Mouse (Mus musculus) liver, embryonic 12.5 days (tissue): Measurements from ENCODE around the gene Crabp2. TPM values are rescaled to one million over a fixed set of nuclear protein-coding genes. Genes with fewer than 3 reads are reported as not detected.

Source experiments
- ATAC-seq: fragments of 200-750 bp; cut with Nextera tagmentation; 2 replicates; pipeline ENCODE4 v1.8.0; 2017; ENCODE audit warnings: moderate number of reproducible peaks, mild to moderate bottlenecking, moderate library complexity
- H3K27ac ChIP-seq: fragments of 300-500 bp; sonication (generic); 2 replicates; pipeline ENCODE4 v1.5.1; 2016; ENCODE audit warnings: mild to moderate bottlenecking
- H3K27me3 ChIP-seq: fragments of 300-500 bp; sonication (generic); replicated peaks from 2 replicates; pipeline ENCODE4 v1.6.1; 2016; ENCODE audit warnings: mild to moderate bottlenecking, moderate library complexity
- H3K36me3 ChIP-seq: fragments of 300-500 bp; sonication (generic); 2 replicates; pipeline ENCODE4 v1.6.1; 2016; ENCODE audit warnings: mild to moderate bottlenecking, moderate library complexity
- H3K4me1 ChIP-seq: fragments of 300-500 bp; sonication (generic); 2 replicates; pipeline ENCODE4 v1.6.1; 2016
- H3K4me2 ChIP-seq: fragments of 300-500 bp; sonication (generic); 2 replicates; pipeline ENCODE4 v1.6.1; 2016; ENCODE audit warnings: mild to moderate bottlenecking, moderate library complexity
- H3K4me3 ChIP-seq: fragments of 300-500 bp; sonication (generic); 2 replicates; pipeline ENCODE4 v1.5.1; 2016; ENCODE audit warnings: mild to moderate bottlenecking, moderate library complexity
- H3K9ac ChIP-seq: fragments of 300-500 bp; sonication (generic); 2 replicates; pipeline ENCODE4 v1.6.1; 2016; ENCODE audit warnings: mild to moderate bottlenecking, moderate library complexity
- H3K9me3 ChIP-seq: fragments of 300-500 bp; sonication (generic); replicated peaks from 2 replicates; pipeline ENCODE4 v1.6.1; 2016; ENCODE audit warnings: mild to moderate bottlenecking, moderate library complexity
- WGBS: fragments of 180-500 bp; shearing (Covaris S2); methylation state at CpG from one replicate; pipeline ENCODE4 v1.1.7; 2016; ENCODE audit not compliant: insufficient replicate concordance; 5-methylcytosine and 5-hydroxymethylcytosine counted together
- polyA plus RNA-seq: library from polyadenylated mRNA; unstranded; fragments of >200 nt; fragmentation: Nextera tagmentation; extraction: Ambion mirVana; gene quantifications from 2 replicates; pipeline ENCODE4 v1.2.1, GENCODE M21; 2016

Crabp2 gene
- polyA plus RNA-seq, 1 experiment from 2014 or later = 3.9 TPM

- peaks cover 48% of the 10 kb centered on the region for H3K4me1 ChIP-seq
- H3K4me2 ChIP-seq = peak overlapping the region; percentile 30
- ATAC-seq = peak; percentile 8; the same call in 1 of the 2 replicates
- no peaks in the 10 kb centered on the region for H3K9me3 ChIP-seq
- H3K9ac ChIP-seq = no peak overlapping the region
- no peaks in the 10 kb centered on the region for H3K36me3 ChIP-seq
- WGBS = 35% methylated on average over 12 of the region's 12 CpGs
- H3K27me3 ChIP-seq = peaks cover 67% of the 10 kb centered on the region
- H3K27ac ChIP-seq = peak overlapping the region; percentile 79
- no peak overlapping the region for H3K4me3 ChIP-seq
Observed at GRCm38 (mm10) chr3:87981894-87982835, 33.7 kb downstream of the Crabp2 start.

DNA sequence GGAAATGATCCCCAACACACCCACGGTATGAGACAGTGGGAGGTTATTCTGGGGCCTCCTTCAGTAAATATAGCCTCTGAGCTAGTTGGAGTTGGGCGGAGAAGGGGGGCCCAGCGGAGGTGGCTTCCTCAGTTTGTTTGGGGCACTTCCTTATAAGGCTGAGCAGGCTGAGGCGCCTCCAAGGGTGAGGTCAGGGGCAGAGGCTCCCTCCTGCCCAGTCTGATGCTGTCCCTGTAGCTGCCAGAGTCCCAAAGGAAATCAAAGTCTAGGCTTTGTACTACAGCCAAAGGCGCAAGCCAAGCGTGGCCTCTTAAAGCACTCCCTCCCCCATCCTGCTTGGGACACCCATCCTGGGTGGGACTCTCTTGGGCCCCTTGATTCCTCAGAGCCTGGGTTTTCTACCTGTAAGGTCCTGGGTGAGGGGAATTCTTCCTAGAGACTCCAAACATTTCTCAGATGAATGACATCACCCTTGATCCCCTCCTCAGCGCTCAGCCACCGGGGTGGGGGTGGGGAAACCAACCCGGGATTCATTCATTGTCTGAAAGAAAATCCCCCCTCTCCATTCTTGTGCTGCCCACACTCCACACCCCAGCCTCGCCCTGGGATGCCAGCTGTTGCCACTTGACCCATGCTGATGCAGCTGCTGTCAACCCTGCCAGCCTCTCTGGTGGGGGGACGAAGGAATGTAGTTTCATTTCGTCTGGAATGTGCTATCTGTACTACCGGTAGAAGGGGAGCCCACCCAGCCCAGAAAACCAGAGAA lies 34.6 kb downstream of the Crabp2 start:
- peak overlapping the region; percentile 31; the same call in 1 of the 2 replicates for H3K9ac ChIP-seq
- no peak overlapping the region for H3K4me3 ChIP-seq
- peak overlapping the region; percentile 50 for H3K4me2 ChIP-seq
- ATAC-seq = peak; percentile 40
- peak overlapping the region; percentile 79 for H3K27ac ChIP-seq
- no peaks in the 10 kb centered on the region for H3K9me3 ChIP-seq
- peaks cover 63% of the 10 kb centered on the region for H3K27me3 ChIP-seq
- H3K36me3 ChIP-seq = no peaks in the 10 kb centered on the region
- WGBS = 9% methylated on average over 13 of the region's 13 CpGs
- peaks cover 57% of the 10 kb centered on the region for H3K4me1 ChIP-seq

DNA sequence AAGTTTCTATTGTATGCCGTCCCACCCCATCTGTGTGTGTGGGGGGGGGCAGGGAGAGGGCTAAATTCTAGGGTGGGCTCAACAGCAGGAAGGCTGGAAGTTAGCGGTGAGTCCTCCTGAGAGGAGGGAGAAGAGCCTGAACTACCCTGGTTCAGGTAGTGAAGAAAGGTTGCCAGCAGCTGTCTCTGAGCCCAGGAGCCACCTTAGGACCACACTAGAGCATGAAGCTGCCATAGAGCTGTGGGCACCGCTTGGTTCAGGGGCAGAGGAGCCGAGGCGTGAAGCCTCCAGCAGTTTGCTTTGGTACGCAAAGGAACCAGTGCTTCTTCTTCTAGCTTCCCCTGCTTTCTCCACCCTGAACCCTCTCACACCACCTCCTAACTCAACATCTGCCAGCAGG lies 35.2 kb downstream of the Crabp2 start:
- Histone ChIP-seq H3K36me3 (no peaks in the 10 kb centered on the region), H3K9me3 (no peaks in the 10 kb centered on the region), H3K27me3 (peaks cover 63% of the 10 kb centered on the region), H3K4me1 (peaks cover 62% of the 10 kb centered on the region), H3K9ac (peak overlapping the region; percentile 31; the same call in 1 of the 2 replicates), H3K4me3 (no peak overlapping the region), H3K27ac (peak overlapping the region; percentile 79), H3K4me2 (peak overlapping the region; percentile 50)
- ATAC-seq = no peak
- WGBS = 66% methylated on average over 6 of the region's 6 CpGs

DNA sequence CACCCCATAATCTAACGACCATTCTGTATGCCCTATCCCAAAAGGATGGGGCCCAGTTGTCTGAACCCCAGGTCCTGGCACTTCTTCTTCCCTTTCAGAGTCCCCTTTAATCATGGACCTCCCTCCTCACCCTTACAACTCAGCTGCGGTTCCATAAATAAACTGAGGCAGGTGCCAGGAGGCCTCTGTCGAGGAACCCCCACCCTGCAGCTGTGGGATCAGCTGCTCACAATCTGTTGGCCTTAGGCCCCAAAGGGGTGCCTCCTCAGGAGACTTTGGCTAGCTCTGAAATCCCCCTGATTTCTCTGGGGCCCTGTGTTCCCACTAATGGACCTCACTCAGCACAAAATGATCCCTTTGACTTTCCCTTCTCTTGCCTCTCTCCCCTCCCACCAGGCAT lies 35.6 kb downstream of the Crabp2 start:
- Histone ChIP-seq H3K36me3 (no peaks in the 10 kb centered on the region), H3K4me1 (peaks cover 64% of the 10 kb centered on the region), H3K9ac (no peak overlapping the region), H3K27ac (peak overlapping the region; percentile 79; the same call in 1 of the 2 replicates), H3K4me2 (no peak overlapping the region), H3K4me3 (no peak overlapping the region), H3K9me3 (no peaks in the 10 kb centered on the region), H3K27me3 (peaks cover 63% of the 10 kb centered on the region)
- 61% methylated on average over 3 of the region's 3 CpGs for WGBS
- ATAC-seq = no peak

DNA sequence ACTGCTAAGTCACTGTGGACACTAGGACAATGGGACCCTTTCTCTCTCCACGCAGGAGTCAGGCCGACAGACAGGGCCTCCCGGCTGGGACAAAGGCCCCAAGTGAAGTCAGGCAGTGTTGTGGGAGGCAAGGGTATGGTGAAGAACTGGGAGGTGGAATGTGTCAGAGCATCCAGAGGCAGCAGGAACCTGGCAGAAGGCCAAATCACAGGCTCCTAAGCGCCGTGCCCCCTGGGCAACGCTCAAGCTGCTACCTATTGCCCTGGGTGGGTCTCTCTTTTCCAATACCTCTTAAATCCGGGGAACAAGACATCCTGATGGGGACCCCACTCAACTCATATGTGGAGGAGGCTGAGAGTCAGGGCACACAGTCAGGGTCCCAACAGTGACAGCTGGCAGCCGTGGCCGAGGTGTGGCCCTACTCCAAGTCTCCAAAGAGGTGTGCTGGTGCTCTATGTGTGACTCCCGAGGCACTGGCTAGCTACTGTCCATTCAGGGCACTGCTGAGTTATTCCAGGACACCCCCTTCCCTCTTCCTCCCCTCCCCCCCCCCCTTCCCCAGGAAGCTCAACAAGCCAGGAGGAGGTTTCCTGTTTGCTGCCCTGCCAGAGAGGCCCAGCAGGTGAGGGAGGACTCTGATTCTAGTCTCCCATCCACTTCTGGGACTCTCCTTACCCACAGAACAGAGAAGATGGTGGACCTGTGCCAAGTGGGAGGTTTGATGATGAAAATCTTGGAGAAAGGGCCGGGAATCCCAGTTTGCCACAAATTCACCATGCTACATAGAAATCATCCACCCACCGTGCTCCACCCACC lies 37.2 kb downstream of the Crabp2 start:
- H3K9me3 ChIP-seq = no peaks in the 10 kb centered on the region
- H3K36me3 ChIP-seq = no peaks in the 10 kb centered on the region
- WGBS = 58% methylated on average over 12 of the region's 12 CpGs
- no peak overlapping the region for H3K4me2 ChIP-seq
- H3K4me3 ChIP-seq = no peak overlapping the region
- H3K9ac ChIP-seq = no peak overlapping the region
- H3K27me3 ChIP-seq = peaks cover 73% of the 10 kb centered on the region
- H3K4me1 ChIP-seq = peaks cover 64% of the 10 kb centered on the region
- no peak for ATAC-seq
- no peak overlapping the region for H3K27ac ChIP-seq

GRCm38 (mm10) chr3:87986868-87987267 lies 38.4 kb downstream of the Crabp2 start:
- Histone ChIP-seq H3K4me1 (peaks cover 63% of the 10 kb centered on the region), H3K27ac (0 out of 2 replicates have a peak overlapping the region, but pooled peaks have one; percentile 14), H3K4me2 (peak overlapping the region; percentile 79), H3K27me3 (peaks cover 74% of the 10 kb centered on the region), H3K9me3 (no peaks in the 10 kb centered on the region), H3K36me3 (no peaks in the 10 kb centered on the region), H3K9ac (peak overlapping the region; percentile 31; the same call in 1 of the 2 replicates), H3K4me3 (peak overlapping the region; percentile 49)
- ATAC-seq = peak; percentile 71
- under 1% methylated on average over 17 of the region's 17 CpGs for WGBS

- peak overlapping the region; percentile 49 for H3K4me3 ChIP-seq
- peak; percentile 64 for ATAC-seq
- no peaks in the 10 kb centered on the region for H3K9me3 ChIP-seq
- peaks cover 55% of the 10 kb centered on the region for H3K4me1 ChIP-seq
- peak overlapping the region; percentile 79 for H3K4me2 ChIP-seq
- peaks cover 77% of the 10 kb centered on the region for H3K27me3 ChIP-seq
- H3K36me3 ChIP-seq = no peaks in the 10 kb centered on the region
- 1% methylated on average over 15 of the region's 15 CpGs for WGBS
- H3K27ac ChIP-seq = peak overlapping the region; percentile 20; the same call in 1 of the 2 replicates
- H3K9ac ChIP-seq = peak overlapping the region; percentile 25
Observed at GRCm38 (mm10) chr3:87987633-87988032, 39.2 kb downstream of the Crabp2 start.

DNA sequence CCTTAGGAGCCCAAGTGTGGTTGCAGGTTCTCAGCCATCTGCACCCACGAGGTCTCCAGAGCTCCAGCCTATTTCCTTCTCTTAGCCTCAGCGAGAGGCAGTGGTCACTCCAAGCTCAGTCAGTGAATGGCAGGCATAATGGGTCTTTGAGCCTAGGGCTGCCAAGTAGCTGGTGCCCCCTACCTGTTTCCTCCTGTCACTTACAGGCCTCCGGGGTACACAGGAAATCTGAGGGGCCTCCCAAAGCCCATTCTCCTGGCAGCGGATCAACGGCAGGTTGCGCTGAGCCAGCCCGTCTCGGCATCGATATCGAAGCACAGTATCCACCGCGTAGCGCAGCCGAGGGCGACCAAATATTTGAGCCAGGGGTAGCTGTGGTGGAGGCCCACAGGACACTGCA lies 39.6 kb downstream of the Crabp2 start:
- peak overlapping the region; percentile 79 for H3K4me2 ChIP-seq
- peak overlapping the region; percentile 20; the same call in 1 of the 2 replicates for H3K27ac ChIP-seq
- H3K4me3 ChIP-seq = peak overlapping the region; percentile 49
- 11% methylated on average over 15 of the region's 15 CpGs for WGBS
- peak overlapping the region; percentile 25 for H3K9ac ChIP-seq
- no peaks in the 10 kb centered on the region for H3K9me3 ChIP-seq
- H3K4me1 ChIP-seq = peaks cover 51% of the 10 kb centered on the region
- no peaks in the 10 kb centered on the region for H3K36me3 ChIP-seq
- H3K27me3 ChIP-seq = peaks cover 81% of the 10 kb centered on the region
- peak; percentile 4; the same call in 1 of the 2 replicates for ATAC-seq

GRCm38 (mm10) chr3:87989935-87990334 lies 41.5 kb downstream of the Crabp2 start:
- Histone ChIP-seq H3K9ac (no peak overlapping the region), H3K27me3 (peaks cover 91% of the 10 kb centered on the region), H3K4me2 (no peak overlapping the region), H3K36me3 (no peaks in the 10 kb centered on the region), H3K9me3 (no peaks in the 10 kb centered on the region), H3K4me3 (no peak overlapping the region), H3K4me1 (peaks cover 36% of the 10 kb centered on the region), H3K27ac (no peak overlapping the region)
- ATAC-seq = no peak
- 35% methylated on average over 10 of the region's 10 CpGs for WGBS

DNA sequence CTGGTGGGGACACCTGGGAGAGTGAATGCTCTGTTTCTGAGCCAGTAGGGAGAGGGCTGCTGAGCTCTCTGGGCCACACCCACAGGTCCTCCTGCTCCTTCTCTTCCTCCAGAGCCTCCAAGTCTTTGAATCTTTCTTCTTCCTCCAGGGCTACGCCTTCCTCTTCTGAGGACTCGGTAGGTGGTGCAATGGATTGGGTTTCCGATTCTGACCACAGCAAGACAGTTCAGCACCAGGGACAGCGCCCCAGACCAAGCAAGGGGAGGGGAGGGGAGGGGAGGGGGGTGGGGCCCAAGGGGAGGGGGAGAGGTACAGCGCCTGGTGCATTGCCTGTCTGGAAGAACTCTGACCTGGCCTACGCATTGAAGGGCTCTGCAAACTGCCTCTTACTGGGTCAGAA lies 45.0 kb downstream of the Crabp2 start:
- Histone ChIP-seq H3K4me3 (no peak overlapping the region), H3K27me3 (peaks cover 100% of the 10 kb centered on the region), H3K4me1 (peaks cover 11% of the 10 kb centered on the region), H3K36me3 (no peaks in the 10 kb centered on the region), H3K4me2 (no peak overlapping the region), H3K9me3 (no peaks in the 10 kb centered on the region), H3K9ac (no peak overlapping the region), H3K27ac (no peak overlapping the region)
- WGBS = 2% methylated on average over 4 of the region's 6 CpGs
- ATAC-seq = no peak

- 22% methylated on average over 11 of the region's 11 CpGs for WGBS
- Histone ChIP-seq H3K27me3 (peaks cover 100% of the 10 kb centered on the region), H3K4me3 (no peak overlapping the region), H3K4me2 (no peak overlapping the region), H3K9me3 (no peaks in the 10 kb centered on the region), H3K4me1 (peaks cover 16% of the 10 kb centered on the region), H3K9ac (no peak overlapping the region), H3K27ac (no peak overlapping the region), H3K36me3 (no peaks in the 10 kb centered on the region)
- no peak for ATAC-seq
Observed at GRCm38 (mm10) chr3:87995331-87995730, 46.9 kb downstream of the Crabp2 start.
